Comparison of ENCODE assay signal across 27 mouse cellular contexts in genomic region chr19:30302281-30302680, GRCm38 (mm10).
DNase-seq lines count a peak whose midpoint lies in the region; ATAC-seq and TF ChIP-seq lines count a peak whose summit lies in the region.
"Had no signal": no experiment of that assay in that cellular context is flagged by ENCODE, and none has a peak within 500 bp of the region (broad histone marks: within the 10 kb centered on the region; RNA-seq: fewer than 3 reads in every experiment).

No protein-coding gene starts in this region.

- peak; percentile 37; the same call in 1 of the 2 replicates for TF ChIP-seq CTCF in forebrain, postnatal 0 days (IDR thresholded peaks at IDR 0.05; ENCODE audit: low read depth)
- TF ChIP-seq CTCF in kidney, postnatal 0 days (IDR thresholded peaks at IDR 0.05; ENCODE audit: low read depth): peak; percentile 70
- peak; percentile 24 for TF ChIP-seq CTCF in lung, embryonic 14.5 days (IDR thresholded peaks at IDR 0.05; ENCODE audit: low read depth)

- no peak overlapping the region for H3K4me2 ChIP-seq in forebrain, postnatal 0 days (ENCODE audit: low read depth)
- no peak overlapping the region for H3K4me2 ChIP-seq in forebrain, embryonic 14.5 days (ENCODE audit: low read length)
- H3K4me2 ChIP-seq in kidney, postnatal 0 days (ENCODE audit: low read length): no peak overlapping the region
- H3K4me2 ChIP-seq in kidney, embryonic 15.5 days: no peak overlapping the region
- no peak overlapping the region for H3K4me2 ChIP-seq in lung, embryonic 14.5 days
- H3K4me2 ChIP-seq: embryonic facial prominence, embryonic 12.5 days; heart, embryonic 15.5 days; hindbrain, embryonic 15.5 days; intestine, embryonic 15.5 days; limb, embryonic 12.5 days; liver, embryonic 11.5 days; neural tube, embryonic 13.5 days had no signal

- no peak for ATAC-seq in forebrain, postnatal 0 days
- ATAC-seq in forebrain, embryonic 14.5 days: no peak
- no peak for ATAC-seq in kidney, postnatal 0 days (replicated peaks; ENCODE audit: low FRiP score, low read depth)
- no peak for ATAC-seq in kidney, embryonic 15.5 days (replicated peaks; ENCODE audit: low FRiP score)
- ATAC-seq in lung, embryonic 14.5 days (ENCODE audit: insufficient read depth): no peak
- ATAC-seq in CD4-positive, CD25-positive, alpha-beta regulatory T cell, adult 4 months: no peak
- ATAC-seq: activated CD4-positive, CD25-positive, alpha-beta regulatory T cell, adult 4 months; intestine, embryonic 15.5 days had no signal

- H3K27ac ChIP-seq in forebrain, postnatal 0 days (ENCODE audit: low read depth, low read length): no peak overlapping the region
- no peak overlapping the region for H3K27ac ChIP-seq in forebrain, embryonic 14.5 days (ENCODE audit: low read depth, low read length)
- no peak overlapping the region for H3K27ac ChIP-seq in kidney, postnatal 0 days
- no peak overlapping the region for H3K27ac ChIP-seq in kidney, embryonic 15.5 days
- H3K27ac ChIP-seq in lung, embryonic 14.5 days (ENCODE audit: low read depth): no peak overlapping the region
- H3K27ac ChIP-seq: embryonic facial prominence, embryonic 12.5 days; heart, embryonic 15.5 days; hindbrain, embryonic 15.5 days; intestine, embryonic 15.5 days; limb, embryonic 12.5 days; macrophage; neural tube, embryonic 13.5 days had no signal

- H3K9ac ChIP-seq in forebrain, postnatal 0 days: no peak overlapping the region
- H3K9ac ChIP-seq in forebrain, embryonic 14.5 days (ENCODE audit: low read length): no peak overlapping the region
- no peak overlapping the region for H3K9ac ChIP-seq in kidney, postnatal 0 days (ENCODE audit: low read depth, low read length)
- H3K9ac ChIP-seq in kidney, embryonic 15.5 days: no peak overlapping the region
- H3K9ac ChIP-seq in lung, embryonic 14.5 days: no peak overlapping the region
- H3K9ac ChIP-seq: embryonic facial prominence, embryonic 12.5 days; heart, embryonic 15.5 days; hindbrain, embryonic 15.5 days; intestine, embryonic 15.5 days; limb, embryonic 12.5 days; neural tube, embryonic 13.5 days had no signal

- no peaks in the 10 kb centered on the region for H3K9me3 ChIP-seq in forebrain, postnatal 0 days (ENCODE audit: low read length)
- H3K9me3 ChIP-seq in forebrain, embryonic 14.5 days (replicated peaks; ENCODE audit: control insufficient read depth, low read length): no peaks in the 10 kb centered on the region
- no peaks in the 10 kb centered on the region for H3K9me3 ChIP-seq in kidney, postnatal 0 days (replicated peaks; ENCODE audit: low read length)
- H3K9me3 ChIP-seq in kidney, embryonic 15.5 days (replicated peaks): no peaks in the 10 kb centered on the region
- no peaks in the 10 kb centered on the region for H3K9me3 ChIP-seq in lung, embryonic 14.5 days (ENCODE audit: low read depth, low read length)
- H3K9me3 ChIP-seq: embryonic facial prominence, embryonic 12.5 days; G1E; heart, embryonic 15.5 days; hindbrain, embryonic 15.5 days; intestine, embryonic 15.5 days; limb, embryonic 12.5 days; neural tube, embryonic 13.5 days had no signal

- no peak overlapping the region for H3K4me3 ChIP-seq in forebrain, postnatal 0 days (ENCODE audit: low read depth, low read length)
- H3K4me3 ChIP-seq in forebrain, embryonic 14.5 days (ENCODE audit: low read depth, low read length): no peak overlapping the region
- no peak overlapping the region for H3K4me3 ChIP-seq in kidney, postnatal 0 days (replicated peaks; ENCODE audit: low read depth, low read length)
- no peak overlapping the region for H3K4me3 ChIP-seq in kidney, embryonic 15.5 days (replicated peaks)
- no peak overlapping the region for H3K4me3 ChIP-seq in lung, embryonic 14.5 days (ENCODE audit: low read depth, low read length)
- H3K4me3 ChIP-seq: embryonic facial prominence, embryonic 12.5 days; heart, embryonic 15.5 days; hindbrain, embryonic 15.5 days; intestine, embryonic 15.5 days; limb, embryonic 12.5 days; neural tube, embryonic 13.5 days had no signal

- no peaks in the 10 kb centered on the region for H3K27me3 ChIP-seq in forebrain, postnatal 0 days (ENCODE audit: insufficient read depth, low read length)
- no peaks in the 10 kb centered on the region for H3K27me3 ChIP-seq in forebrain, embryonic 14.5 days (replicated peaks; ENCODE audit: control insufficient read depth, insufficient read depth, low read length)
- H3K27me3 ChIP-seq in kidney, postnatal 0 days (ENCODE audit: insufficient read depth, low read length): no peaks in the 10 kb centered on the region
- no peaks in the 10 kb centered on the region for H3K27me3 ChIP-seq in kidney, embryonic 15.5 days
- no peaks in the 10 kb centered on the region for H3K27me3 ChIP-seq in lung, embryonic 14.5 days (ENCODE audit: insufficient read depth, low read length)
- H3K27me3 ChIP-seq: embryonic facial prominence, embryonic 12.5 days; heart, embryonic 15.5 days; hindbrain, embryonic 15.5 days; intestine, embryonic 15.5 days; limb, embryonic 12.5 days; neural tube, embryonic 13.5 days had no signal

- no peak for DNase-seq in forebrain, postnatal 0 days
- no peak for DNase-seq in forebrain, embryonic 14.5 days (ENCODE audit: low spot score)
- DNase-seq in kidney, postnatal 0 days (ENCODE audit: low spot score): peak; percentile 41
- DNase-seq in lung, embryonic 14.5 days: peak; percentile 25
- DNase-seq in lung, postnatal 14 days: no peak
- peak; percentile 10 for DNase-seq in 416B (ENCODE audit: low read depth)
- DNase-seq: adrenal gland, adult 8-10 months; cerebellum, adult 11-12 months; cerebellum, postnatal 10 days; gastrocnemius, postnatal 36 days; heart, postnatal 4 days; lung, adult 2 months; right cerebral cortex, adult 18-20 months; right cerebral cortex, postnatal 4 days; thymus, postnatal 36 days had no signal

- H3K36me3 ChIP-seq in forebrain, postnatal 0 days (ENCODE audit: insufficient read depth): no peaks in the 10 kb centered on the region
- no peaks in the 10 kb centered on the region for H3K36me3 ChIP-seq in forebrain, embryonic 14.5 days (ENCODE audit: control insufficient read depth, insufficient read depth, low read length)
- no peaks in the 10 kb centered on the region for H3K36me3 ChIP-seq in kidney, postnatal 0 days (ENCODE audit: insufficient read depth, low read length)
- H3K36me3 ChIP-seq in kidney, embryonic 15.5 days: no peaks in the 10 kb centered on the region
- no peaks in the 10 kb centered on the region for H3K36me3 ChIP-seq in lung, embryonic 14.5 days (ENCODE audit: insufficient read depth)
- H3K36me3 ChIP-seq: embryonic facial prominence, embryonic 12.5 days; G1E; heart, embryonic 15.5 days; hindbrain, embryonic 15.5 days; intestine, embryonic 15.5 days; limb, embryonic 12.5 days; neural tube, embryonic 13.5 days had no signal

- no peaks in the 10 kb centered on the region for H3K4me1 ChIP-seq in forebrain, postnatal 0 days (ENCODE audit: insufficient read depth)
- no peaks in the 10 kb centered on the region for H3K4me1 ChIP-seq in forebrain, embryonic 14.5 days (ENCODE audit: control insufficient read depth, insufficient read depth, low read length)
- H3K4me1 ChIP-seq in kidney, postnatal 0 days (replicated peaks; ENCODE audit: insufficient read depth, low read length): no peaks in the 10 kb centered on the region
- peaks cover 3% of the 10 kb centered on the region; the same call in 1 of the 2 replicates for H3K4me1 ChIP-seq in kidney, embryonic 15.5 days
- 0 out of 2 replicates have a peak, but pooled peaks cover 3% of the 10 kb centered on the region for H3K4me1 ChIP-seq in lung, embryonic 14.5 days (ENCODE audit: insufficient read depth)
- H3K4me1 ChIP-seq: heart, embryonic 15.5 days; hindbrain, embryonic 15.5 days; intestine, embryonic 15.5 days; limb, embryonic 12.5 days had no signal

- WGBS in forebrain, postnatal 0 days: 86% methylated on average over 4 of the region's 4 CpGs
- 81% methylated on average over 4 of the region's 4 CpGs for WGBS in forebrain, embryonic 14.5 days
- WGBS in kidney, postnatal 0 days: 76% methylated on average over 4 of the region's 4 CpGs
- WGBS in kidney, embryonic 15.5 days: 80% methylated on average over 4 of the region's 4 CpGs
- WGBS in lung, embryonic 14.5 days: 63% methylated on average over 4 of the region's 4 CpGs

Comparison
In these comparisons a context has a peak if more than half of its experiments do, and no peak if none do; other contexts are left out.
1. DNase-seq: peak in kidney, postnatal 0 days (single experiment), lung, embryonic 14.5 days (single experiment) and 416B (single experiment); none in forebrain, postnatal 0 days (single experiment), forebrain, embryonic 14.5 days (single experiment) and lung, postnatal 14 days (single experiment).
2. Peak in every context shown above with its lines, with median percentiles within 50 percentile points of each other: CTCF ChIP-seq.